Mouse (Mus musculus): ENCODE data around the gene Prl8a6. TPM values are rescaled to one million over a fixed set of nuclear protein-coding genes. Genes with fewer than 3 reads are reported as not detected.

Prl8a6 gene
- not detected for total RNA-seq (2023)

GRCm38 (mm10) chr13:27438588-27438987 lies at the start of gene Prl8a6:
Prl8a6 (minus strand) TSS chr13:27438688.

GRCm38 (mm10) chr13:27390746-27391145 lies 47.7 kb downstream of the Prl8a6 start, which contains the start of gene Prl2b1:
Prl2b1 (minus strand) TSS chr13:27390846.

Other genes with a start within 250 kb of the Prl8a6 start
- gene Prl3c1, start 242.0 kb downstream of the Prl8a6 start, total RNA-seq (2023): not detected
- not detected for gene Prl3b1, start 196.8 kb downstream of the Prl8a6 start, total RNA-seq (2023)
- not detected for gene Prl3a1, start 179.3 kb downstream of the Prl8a6 start, total RNA-seq (2023)
- gene Prl6a1, start 126.1 kb downstream of the Prl8a6 start, total RNA-seq (2023): not detected
- gene Prl8a2, start 93.0 kb downstream of the Prl8a6 start, total RNA-seq (2023): not detected
- gene Prl2b1, start 47.8 kb downstream of the Prl8a6 start, total RNA-seq (2023): not detected
- gene Prl8a8, start 74.5 kb upstream of the Prl8a6 start, total RNA-seq (2023): not detected
- not detected for gene Prl8a9, start 125.9 kb upstream of the Prl8a6 start, total RNA-seq (2023)
- gene Prl8a1, start 143.5 kb upstream of the Prl8a6 start, total RNA-seq (2023): not detected
- not detected for gene Prl7b1, start 171.9 kb upstream of the Prl8a6 start, total RNA-seq (2023)
- gene Prl7a1, start 203.8 kb upstream of the Prl8a6 start, total RNA-seq (2023): not detected
- not detected for gene Prl7a2, start 229.3 kb upstream of the Prl8a6 start, total RNA-seq (2023)

Data from monocyte, adult 59 days (primary cell).